Mouse (Mus musculus) stomach, embryonic 14.5 days (tissue): Measurements from ENCODE around the gene Cadm1. TPM values are rescaled to one million over a fixed set of nuclear protein-coding genes. Genes with fewer than 3 reads are reported as not detected.

Experiments
- ATAC-seq: fragments of 200-750 bp; cut with Nextera tagmentation; 2 replicates; pipeline ENCODE4 v1.8.0; 2017; ENCODE audit warnings: low read depth, moderate TSS enrichment; ENCODE audit not compliant: insufficient number of reproducible peaks, insufficient read depth, low FRiP score
- H3K27ac ChIP-seq: fragments of 300-500 bp; sonication (generic); 2 replicates; pipeline ENCODE4 v1.5.1; 2014; ENCODE audit warnings: mild to moderate bottlenecking, low read length, moderate library complexity, mixed read lengths
- H3K27me3 ChIP-seq: fragments of 300-500 bp; sonication (generic); 2 replicates; pipeline ENCODE4 v1.6.1; 2014; ENCODE audit warnings: low read length, control low read depth, mixed read lengths; ENCODE audit not compliant: control insufficient read depth, insufficient read depth
- H3K36me3 ChIP-seq: fragments of 300-500 bp; sonication (generic); 2 replicates; pipeline ENCODE4 v1.6.1; 2014; ENCODE audit warnings: mild to moderate bottlenecking, control low read depth, low read length, moderate library complexity, mixed read lengths; ENCODE audit not compliant: control insufficient read depth, insufficient read depth
- H3K4me1 ChIP-seq: fragments of 300-500 bp; sonication (generic); 2 replicates; pipeline ENCODE4 v1.6.1; 2014; ENCODE audit warnings: low read length, control low read depth, mixed read lengths; ENCODE audit not compliant: control insufficient read depth, insufficient read depth
- H3K4me2 ChIP-seq: fragments of 300-500 bp; sonication (generic); replicated peaks from 2 replicates; pipeline ENCODE4 v1.6.1; 2014; ENCODE audit warnings: low read depth, low read length, control low read depth
- H3K4me3 ChIP-seq: fragments of 300-500 bp; sonication (generic); 2 replicates; pipeline ENCODE4 v1.5.1; 2014; ENCODE audit warnings: low read depth, low read length, control low read depth
- H3K9ac ChIP-seq: fragments of 300-500 bp; sonication (generic); replicated peaks from 2 replicates; pipeline ENCODE4 v1.6.1; 2014; ENCODE audit warnings: low read depth, mild to moderate bottlenecking, control low read depth, low read length, moderate library complexity, mixed read lengths
- H3K9me3 ChIP-seq: fragments of 300-500 bp; sonication (generic); 2 replicates; pipeline ENCODE4 v1.6.1; 2016; ENCODE audit warnings: low read depth, low read length, control low read depth; ENCODE audit not compliant: control insufficient read depth
- WGBS: fragments of 180-500 bp; shearing (Covaris S2); extraction: QIAGEN DNeasy Blood & Tissue Kit; methylation state at CpG from one replicate; pipeline ENCODE4 v1.1.7; 2014; 5-methylcytosine and 5-hydroxymethylcytosine counted together
- polyA plus RNA-seq: library from polyadenylated mRNA; unstranded; fragments of >200 nt; fragmentation: Nextera tagmentation; extraction: Ambion mirVana; gene quantifications from 2 replicates; pipeline ENCODE4 v1.2.1, GENCODE M21; 2014

The Cadm1 gene
- polyA plus RNA-seq, 1 experiment from 2014 or later = 70.5 TPM

DNA sequence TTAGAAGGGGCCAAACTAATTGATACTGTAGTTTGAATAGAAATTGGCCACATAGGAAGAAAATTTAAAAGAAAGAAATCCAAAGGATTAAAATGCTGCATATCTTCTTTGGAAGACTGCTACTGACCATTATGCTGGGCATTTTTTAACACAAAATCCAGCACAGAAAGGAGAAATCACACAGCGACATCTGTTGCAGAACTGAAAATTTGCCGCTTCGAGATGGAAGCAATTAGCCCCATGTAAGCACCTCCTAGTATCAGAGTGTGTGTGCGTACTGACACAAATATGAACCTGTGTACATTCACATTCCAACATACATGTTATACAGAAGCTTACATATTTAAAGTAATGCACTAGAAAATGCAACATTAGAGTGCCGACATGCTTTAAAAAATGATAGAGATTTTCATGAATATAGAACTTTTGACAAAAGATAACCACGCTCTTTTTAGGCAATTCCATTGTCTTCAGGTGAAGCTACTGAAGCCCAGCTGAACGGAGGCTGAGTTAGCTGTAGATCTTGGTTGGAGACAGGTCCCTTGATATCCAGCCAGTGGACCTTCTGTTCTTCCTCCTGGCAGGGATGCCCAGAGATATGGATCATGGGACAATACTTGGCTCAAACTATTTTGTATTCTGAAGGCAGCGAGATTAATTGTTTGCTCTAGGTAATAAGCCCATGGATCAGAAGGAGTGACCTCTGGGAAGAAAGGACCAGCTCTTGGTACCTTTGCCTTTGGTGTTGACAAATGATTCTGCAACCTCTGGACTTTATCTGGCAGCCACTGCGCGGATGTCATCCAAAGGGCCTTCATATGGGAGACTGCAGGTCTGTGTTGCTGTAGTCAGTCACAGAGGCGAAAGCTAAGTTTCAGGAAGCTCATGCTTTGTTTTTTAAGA, 4.9 kb downstream of the Cadm1 start:
- Histone ChIP-seq H3K4me1 (peaks cover 14% of the 10 kb centered on the region; the same call in 1 of the 2 replicates), H3K4me2 (no peak overlapping the region), H3K36me3 (no peaks in the 10 kb centered on the region), H3K4me3 (no peak overlapping the region), H3K27me3 (no peaks in the 10 kb centered on the region), H3K9ac (no peak overlapping the region), H3K27ac (no peak overlapping the region), H3K9me3 (no peaks in the 10 kb centered on the region)
- no peak for ATAC-seq
- WGBS = 88% methylated on average over 11 of the region's 11 CpGs

DNA sequence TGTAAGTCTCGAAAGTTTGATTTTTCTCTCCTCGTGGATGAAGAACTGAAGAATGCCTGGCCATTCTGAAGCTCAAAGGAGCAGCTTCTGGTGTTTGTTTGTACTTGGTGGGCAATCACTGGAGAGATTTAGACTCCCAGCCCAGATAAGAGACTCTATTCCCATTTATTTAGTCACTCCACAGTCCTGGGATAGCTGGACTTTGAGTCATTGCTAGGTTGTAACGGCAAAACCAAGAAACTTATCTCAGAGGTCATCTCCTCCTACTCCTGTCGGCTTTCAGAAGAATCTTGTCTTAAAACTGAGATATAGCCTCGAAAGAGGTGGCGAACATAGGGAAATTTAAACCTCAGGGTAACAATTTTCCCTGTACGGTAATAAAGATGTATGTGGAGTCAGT, 15.3 kb downstream of the Cadm1 start:
- ATAC-seq = no peak
- H3K4me2 ChIP-seq = 0 out of 2 replicates have a peak overlapping the region, but pooled peaks have one; percentile 6
- no peaks in the 10 kb centered on the region for H3K9me3 ChIP-seq
- 0 out of 2 replicates have a peak, but pooled peaks cover 4% of the 10 kb centered on the region for H3K27me3 ChIP-seq
- no peaks in the 10 kb centered on the region for H3K36me3 ChIP-seq
- H3K4me1 ChIP-seq = 0 out of 2 replicates have a peak, but pooled peaks cover 4% of the 10 kb centered on the region
- no peak overlapping the region for H3K4me3 ChIP-seq
- H3K9ac ChIP-seq = no peak overlapping the region
- no peak overlapping the region for H3K27ac ChIP-seq
- WGBS = 31% methylated on average over 7 of the region's 7 CpGs

DNA sequence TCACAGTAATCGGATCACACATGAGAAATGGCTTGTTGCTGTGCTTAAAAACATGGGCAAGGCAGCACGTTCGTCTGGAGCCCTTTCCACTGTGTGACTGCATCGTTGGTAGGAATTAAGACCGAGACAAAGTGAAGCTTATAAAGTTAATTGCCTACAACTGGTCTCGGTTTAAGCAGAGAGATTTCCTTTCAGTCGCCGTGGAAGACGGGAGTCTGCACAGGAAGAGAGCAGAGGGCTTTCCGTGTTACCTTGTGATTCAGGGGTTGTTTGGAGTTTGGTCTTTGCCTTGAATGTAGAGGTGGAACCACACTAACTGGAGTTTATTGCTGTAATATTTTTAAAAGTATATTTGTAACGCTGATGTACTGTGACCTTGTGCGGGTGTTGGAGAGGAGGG, 15.7 kb downstream of the Cadm1 start:
- 29% methylated on average over 12 of the region's 12 CpGs for WGBS
- no peak for ATAC-seq
- Histone ChIP-seq H3K9me3 (no peaks in the 10 kb centered on the region), H3K9ac (no peak overlapping the region), H3K4me2 (0 out of 2 replicates have a peak overlapping the region, but pooled peaks have one; percentile 6), H3K4me1 (0 out of 2 replicates have a peak, but pooled peaks cover 4% of the 10 kb centered on the region), H3K36me3 (no peaks in the 10 kb centered on the region), H3K4me3 (no peak overlapping the region), H3K27me3 (0 out of 2 replicates have a peak, but pooled peaks cover 4% of the 10 kb centered on the region), H3K27ac (no peak overlapping the region)

DNA sequence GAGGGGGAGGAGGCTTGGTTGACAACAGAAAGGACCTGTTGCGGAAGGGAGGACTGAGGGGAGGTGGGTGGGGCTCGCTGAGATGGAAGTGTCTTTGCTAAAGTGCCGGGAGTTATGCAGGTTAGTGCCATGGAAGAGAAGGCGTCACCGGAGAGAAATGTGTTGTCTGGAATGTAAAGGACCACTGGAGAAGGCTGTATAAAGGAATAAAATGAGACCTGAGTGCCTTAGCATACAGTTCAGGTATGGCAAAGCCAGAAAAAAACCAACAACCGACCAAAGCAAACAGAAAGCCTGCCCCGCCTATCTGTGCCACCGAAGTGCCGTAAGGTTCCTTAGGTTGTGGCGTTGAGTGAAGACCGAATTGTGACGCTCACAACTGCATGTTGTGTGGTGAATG, 18.4 kb downstream of the Cadm1 start:
- no peak overlapping the region for H3K9ac ChIP-seq
- no peak for ATAC-seq
- no peak overlapping the region for H3K4me3 ChIP-seq
- no peak overlapping the region for H3K27ac ChIP-seq
- H3K9me3 ChIP-seq = no peaks in the 10 kb centered on the region
- H3K4me2 ChIP-seq = no peak overlapping the region
- H3K27me3 ChIP-seq = 0 out of 2 replicates have a peak, but pooled peaks cover 4% of the 10 kb centered on the region
- H3K36me3 ChIP-seq = no peaks in the 10 kb centered on the region
- 0 out of 2 replicates have a peak, but pooled peaks cover 4% of the 10 kb centered on the region for H3K4me1 ChIP-seq
- 90% methylated on average over 12 of the region's 12 CpGs for WGBS

DNA sequence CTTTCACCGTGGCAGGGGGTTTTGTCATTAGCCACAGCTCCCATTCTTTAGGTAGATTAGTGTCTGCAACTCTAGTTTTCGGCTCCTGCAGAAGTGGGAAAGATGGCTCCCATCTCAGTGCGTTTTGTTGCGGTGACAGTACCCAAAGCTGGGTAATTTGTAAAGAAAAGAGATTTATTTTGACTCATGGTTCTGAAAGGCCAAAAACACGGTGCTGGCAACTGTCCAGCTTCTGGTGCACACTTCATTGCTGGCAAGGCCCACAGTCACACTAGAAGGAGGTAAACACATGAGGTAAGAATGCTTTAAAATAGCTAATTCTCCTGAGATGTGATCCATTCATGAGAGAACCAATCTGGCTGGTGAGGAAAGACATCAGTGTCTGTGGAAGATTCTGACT, 18.9 kb downstream of the Cadm1 start:
- Histone ChIP-seq H3K4me2 (no peak overlapping the region), H3K4me1 (0 out of 2 replicates have a peak, but pooled peaks cover 4% of the 10 kb centered on the region), H3K36me3 (no peaks in the 10 kb centered on the region), H3K9ac (no peak overlapping the region), H3K27me3 (0 out of 2 replicates have a peak, but pooled peaks cover 4% of the 10 kb centered on the region), H3K27ac (no peak overlapping the region), H3K4me3 (no peak overlapping the region), H3K9me3 (no peaks in the 10 kb centered on the region)
- 89% methylated on average over 5 of the region's 5 CpGs for WGBS
- no peak for ATAC-seq

DNA sequence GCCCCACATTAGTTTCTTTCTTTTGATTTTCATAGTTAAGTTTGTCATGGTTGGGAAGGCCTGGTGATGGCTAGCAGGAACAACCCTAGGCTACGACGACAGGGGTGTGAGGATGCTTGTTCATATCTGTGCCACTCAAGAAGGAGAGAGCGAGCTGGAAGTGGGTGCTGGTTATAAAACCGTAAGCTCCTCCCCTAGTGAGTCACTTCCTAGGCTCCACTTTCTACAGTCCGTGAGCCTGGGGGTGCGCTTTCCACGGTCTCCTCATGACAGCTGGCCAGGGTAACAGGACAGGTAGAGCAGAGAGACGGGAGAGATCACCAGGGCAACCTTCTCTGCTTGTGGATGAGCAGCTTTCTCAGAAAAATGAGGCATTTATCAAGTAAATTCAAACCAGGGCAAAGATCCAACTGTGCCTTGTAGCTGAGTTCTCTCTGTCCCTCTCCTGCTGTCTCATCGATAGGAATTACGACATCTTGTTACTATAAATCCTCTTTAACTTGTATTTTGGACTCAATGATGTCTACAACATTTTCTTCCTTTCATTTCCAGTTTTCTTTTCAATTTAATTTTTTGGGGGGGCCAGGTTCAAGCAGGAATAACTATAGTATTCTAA, 23.1 kb downstream of the Cadm1 start:
- 85% methylated on average over 10 of the region's 10 CpGs for WGBS
- H3K9ac ChIP-seq = no peak overlapping the region
- H3K4me3 ChIP-seq = no peak overlapping the region
- H3K4me2 ChIP-seq = no peak overlapping the region
- H3K27me3 ChIP-seq = no peaks in the 10 kb centered on the region
- H3K9me3 ChIP-seq = no peaks in the 10 kb centered on the region
- no peak overlapping the region for H3K27ac ChIP-seq
- H3K4me1 ChIP-seq = no peaks in the 10 kb centered on the region
- no peaks in the 10 kb centered on the region for H3K36me3 ChIP-seq
- no peak for ATAC-seq

DNA sequence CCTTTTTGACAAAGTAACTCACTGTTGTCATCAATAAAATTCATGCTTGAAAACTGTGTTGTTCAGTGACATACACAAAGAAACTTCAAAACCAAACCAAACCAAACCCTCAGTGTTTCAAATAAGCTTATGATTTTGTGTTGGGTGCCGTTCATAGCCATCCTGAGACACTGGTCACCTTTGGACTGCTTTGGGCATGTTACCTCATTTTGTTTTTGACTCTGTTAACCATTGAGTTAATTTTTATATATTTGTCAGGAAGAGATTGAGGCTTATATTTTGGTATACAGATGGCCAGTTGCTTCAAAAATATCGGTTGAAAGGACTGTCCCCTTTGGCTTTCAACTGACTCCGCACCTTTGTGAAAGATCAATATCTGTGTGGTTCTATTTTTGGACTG, 30.8 kb downstream of the Cadm1 start:
- WGBS = 88% methylated on average over 3 of the region's 3 CpGs
- no peaks in the 10 kb centered on the region for H3K9me3 ChIP-seq
- no peak overlapping the region for H3K4me3 ChIP-seq
- no peaks in the 10 kb centered on the region for H3K36me3 ChIP-seq
- no peak overlapping the region for H3K27ac ChIP-seq
- H3K9ac ChIP-seq = no peak overlapping the region
- H3K4me2 ChIP-seq = no peak overlapping the region
- no peaks in the 10 kb centered on the region for H3K4me1 ChIP-seq
- no peaks in the 10 kb centered on the region for H3K27me3 ChIP-seq
- ATAC-seq = no peak

DNA sequence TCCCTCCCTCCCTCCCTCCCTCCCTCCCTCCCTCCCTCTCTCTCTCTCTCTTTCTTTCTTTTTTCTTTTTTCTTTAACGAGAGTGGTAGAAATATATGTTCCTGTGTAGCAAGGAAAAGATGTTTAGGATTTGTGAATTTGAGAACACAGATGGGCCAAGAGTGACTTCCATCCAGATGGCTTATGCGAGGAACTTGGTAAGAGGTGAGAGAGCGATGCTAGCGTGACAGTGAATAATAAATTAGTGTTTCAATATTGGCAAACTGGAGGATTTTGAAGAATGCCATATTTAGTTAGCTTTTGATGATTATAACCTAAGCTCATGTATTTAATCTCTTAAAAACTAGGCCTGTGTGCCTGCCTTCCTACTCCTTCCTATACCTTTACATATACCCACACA, 31.6 kb downstream of the Cadm1 start:
- Histone ChIP-seq H3K9ac (no peak overlapping the region), H3K4me3 (no peak overlapping the region), H3K4me2 (no peak overlapping the region), H3K4me1 (no peaks in the 10 kb centered on the region), H3K36me3 (no peaks in the 10 kb centered on the region), H3K27me3 (no peaks in the 10 kb centered on the region), H3K27ac (no peak overlapping the region), H3K9me3 (no peaks in the 10 kb centered on the region)
- WGBS = 86% methylated on average over 3 of the region's 4 CpGs
- no peak for ATAC-seq
